Mouse (Mus musculus) right cerebral cortex, postnatal 10 days (tissue): ENCODE measurements around the gene Atp2c2.
A peak's percentile ranks its signal among the peaks of the same experiment; 100 is the strongest.

Source experiments
- DNase-seq, 2 experiments: peaks; one replicate each; pipeline ENCODE4 v3.0.0; 2021; ENCODE audit warnings: low spot score in 2 of 2

Atp2c2 gene

DNA sequence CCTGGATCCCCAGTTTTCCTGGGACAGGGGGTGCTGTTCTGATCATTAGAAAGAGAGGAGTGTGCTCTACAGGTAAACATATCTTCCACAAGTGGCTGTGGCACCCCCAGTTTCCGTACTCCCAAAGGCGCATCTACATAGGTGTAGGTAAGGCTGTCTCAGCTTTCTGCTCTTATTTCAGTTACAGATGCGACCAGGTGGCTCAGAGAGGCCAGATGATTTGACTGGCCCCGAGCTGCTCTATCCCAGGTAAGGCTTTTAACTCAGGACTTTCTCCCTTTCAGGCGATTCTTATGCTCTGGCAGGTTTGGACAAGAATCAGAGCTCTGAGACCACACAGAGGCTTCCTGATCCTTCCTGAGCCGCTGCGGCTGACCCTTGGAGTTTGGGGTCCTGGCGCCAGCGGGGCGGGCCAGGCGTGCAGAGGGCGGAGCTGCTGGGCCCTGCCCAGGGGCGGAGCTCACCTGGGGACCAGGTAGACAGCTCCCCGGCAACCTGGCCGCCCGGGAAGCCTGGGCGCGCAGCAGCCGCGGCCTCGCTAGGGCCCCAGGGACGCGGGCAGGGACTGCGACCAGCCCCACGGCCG lies at the start of gene Atp2c2:
Gene Atp2c2, plus strand, starts transcription at position 461 of the 586 bp plus-strand sequence.
- no peak for DNase-seq

DNA sequence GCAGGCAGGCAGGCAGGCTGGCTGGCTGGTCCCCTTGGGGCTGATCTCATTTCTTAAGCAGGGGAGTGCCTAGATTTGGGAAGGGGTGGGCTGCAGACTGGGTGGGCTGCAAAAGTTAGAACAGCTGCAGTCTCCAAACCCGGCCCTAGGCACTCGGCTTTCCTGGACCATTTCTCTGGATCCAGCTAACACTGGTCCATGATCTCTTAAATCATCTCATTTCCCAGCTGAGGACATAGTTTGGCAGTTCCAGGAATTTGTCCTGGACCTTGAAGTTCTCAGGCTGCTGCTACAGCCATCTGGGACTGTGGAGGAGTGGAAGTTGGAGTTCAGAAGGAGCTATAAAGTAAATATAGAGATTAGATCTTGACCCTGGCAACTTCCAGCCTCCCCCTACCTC lies 48.5 kb upstream of the Atp2c2 start:
- DNase-seq: no peak

DNA sequence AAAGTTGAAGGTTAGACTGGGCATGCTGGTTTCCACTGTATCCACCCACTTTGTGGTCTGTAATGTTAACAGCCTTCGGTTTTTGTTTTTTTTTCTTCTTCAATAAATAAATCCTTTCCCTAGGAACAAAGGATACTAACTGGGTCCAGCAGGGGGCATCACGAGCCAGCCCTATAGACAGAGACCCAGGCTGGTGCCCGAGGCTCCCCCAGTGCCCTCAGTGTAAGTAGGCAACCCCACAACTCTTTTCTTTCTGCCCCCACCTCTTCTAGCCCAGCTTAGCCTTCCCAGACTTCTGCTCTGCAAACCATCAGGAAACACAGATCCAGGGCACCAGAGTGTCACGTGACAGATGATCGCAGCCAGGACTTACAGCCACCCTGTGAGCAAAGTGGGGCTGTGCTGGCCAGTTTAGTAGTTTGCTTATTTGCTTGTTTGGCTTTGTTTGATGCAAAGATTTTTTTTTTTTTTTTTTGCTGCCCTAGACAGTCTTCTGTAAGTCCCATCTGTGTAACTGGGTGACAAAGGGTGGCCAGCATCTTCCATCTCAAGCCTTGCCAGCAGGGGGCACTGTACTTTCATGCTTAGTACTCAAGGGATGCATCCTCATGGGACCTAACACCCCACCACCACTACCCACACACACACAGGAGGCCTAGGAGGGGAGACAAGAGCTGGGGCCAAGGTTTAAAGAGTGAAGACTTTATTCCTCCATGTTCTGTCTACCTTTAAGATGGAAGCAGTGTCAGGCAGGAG lies 42.9 kb upstream of the Atp2c2 start:
- no peak for DNase-seq

DNA sequence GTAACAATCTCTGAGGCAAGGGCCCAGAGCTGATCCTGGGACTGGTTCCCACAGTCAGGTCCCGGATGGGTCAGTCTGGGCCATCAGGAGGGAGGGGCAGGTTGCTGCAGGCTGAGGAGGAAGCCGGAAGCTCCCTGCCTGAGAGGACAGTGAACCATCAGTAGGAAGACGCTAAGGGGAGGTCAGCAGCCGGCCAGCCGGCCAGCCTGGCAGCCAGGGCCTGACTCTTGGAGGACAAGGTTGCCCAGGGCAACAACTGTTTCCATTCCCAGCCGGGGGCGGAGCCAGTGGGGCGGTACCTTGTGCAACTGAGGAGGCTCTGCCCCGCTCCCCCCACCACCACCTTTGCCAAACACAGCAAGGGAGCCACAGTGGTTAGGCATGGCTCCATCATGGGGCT lies 38.7 kb upstream of the Atp2c2 start:
- peak; percentile 42 to 43 for DNase-seq

DNA sequence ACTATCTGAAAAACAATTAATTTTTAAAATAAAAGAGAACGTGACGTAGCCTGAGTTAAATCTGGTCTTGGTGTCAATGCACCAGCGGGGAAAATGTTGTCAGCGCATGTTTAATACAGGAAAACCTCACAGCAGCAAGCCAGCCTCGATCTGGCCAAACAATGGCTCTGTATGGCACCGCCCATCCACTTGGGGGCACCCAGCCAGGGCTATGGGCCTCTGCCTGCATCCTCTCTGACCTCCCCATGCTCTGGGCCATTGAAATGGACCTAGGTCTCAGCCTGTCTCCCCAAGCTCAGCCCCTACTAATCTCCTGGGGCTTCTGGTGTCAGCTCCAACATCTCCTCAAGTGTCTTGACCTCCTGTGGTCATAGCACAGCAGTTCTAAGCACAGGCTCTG lies 37.9 kb upstream of the Atp2c2 start:
- no peak for DNase-seq

DNA sequence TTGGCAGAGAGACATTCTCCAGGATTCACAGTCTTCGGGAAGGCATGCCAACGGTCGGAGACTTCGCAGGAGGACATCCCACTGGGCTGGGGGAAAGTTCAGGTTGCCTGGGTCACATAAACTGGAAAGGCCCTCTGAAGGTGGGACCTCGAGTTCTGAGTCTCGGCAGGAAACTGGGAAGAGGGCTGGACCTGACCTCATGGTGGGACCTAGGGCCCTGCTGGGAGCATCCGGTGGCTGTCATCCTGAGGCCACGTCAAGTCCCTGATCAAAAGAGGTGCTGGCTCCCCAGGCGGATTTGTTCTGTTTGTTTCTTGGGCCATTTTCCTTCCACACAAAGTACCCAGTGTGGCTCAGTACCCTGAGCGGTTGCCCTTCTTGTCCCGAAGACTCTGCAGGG lies 36.4 kb upstream of the Atp2c2 start:
- no peak for DNase-seq

DNA sequence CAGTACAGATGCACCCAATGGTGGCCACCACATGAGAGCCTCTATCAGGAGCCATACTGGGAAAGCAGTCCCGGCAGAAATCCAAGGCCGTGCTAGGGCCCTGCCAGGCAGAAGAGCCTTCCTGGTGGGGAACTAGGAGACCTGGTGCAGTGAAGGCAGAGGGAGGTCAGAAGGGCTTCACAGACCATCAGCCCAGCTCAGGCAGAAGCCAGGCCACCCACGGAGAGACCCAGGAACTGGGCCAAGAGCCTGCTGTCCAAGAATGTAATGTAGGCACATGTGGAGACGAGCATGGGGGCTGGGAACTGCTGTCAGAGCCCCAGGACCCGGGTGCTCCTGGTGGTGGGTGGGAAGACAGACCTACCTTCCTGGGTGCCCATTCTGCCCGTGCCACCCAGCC lies 34.5 kb upstream of the Atp2c2 start:
- no peak for DNase-seq

DNA sequence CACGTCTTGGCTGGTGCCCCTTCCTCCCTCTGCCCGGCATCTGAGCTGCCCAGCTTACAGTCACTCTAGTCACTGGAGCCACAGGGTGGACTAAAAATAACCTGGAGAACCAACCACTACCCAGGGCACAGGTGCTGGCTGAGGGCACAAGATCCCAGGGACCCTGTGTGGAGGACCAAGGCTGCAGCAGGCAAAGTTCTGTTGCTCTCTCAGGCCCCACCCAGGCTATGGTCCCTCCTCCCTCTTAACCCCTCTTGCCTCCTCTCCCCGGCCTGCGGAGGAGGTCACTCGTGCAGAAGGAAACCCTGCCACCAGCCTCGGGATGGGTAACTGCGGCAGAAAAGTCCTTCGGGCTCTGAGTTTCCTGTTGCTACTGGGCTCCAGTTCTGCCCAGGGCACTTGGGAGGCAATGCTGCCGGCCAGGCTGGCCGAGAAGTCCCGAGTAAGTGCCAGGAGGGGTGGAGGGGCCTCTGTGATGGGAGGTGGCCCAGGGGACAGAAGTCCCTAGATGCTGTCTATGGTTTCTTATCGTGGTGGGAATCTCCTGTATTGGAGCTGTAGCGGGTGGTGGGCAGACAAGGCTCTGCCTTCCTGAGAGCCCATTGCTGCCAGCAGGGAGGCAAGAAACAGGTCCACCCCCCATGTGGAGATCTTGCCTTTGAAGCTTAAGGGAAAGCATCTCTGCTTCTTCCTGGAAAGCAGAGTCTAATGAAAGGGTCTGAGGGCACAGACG lies 33.4 kb upstream of the Atp2c2 start, which contains the start of gene Wfdc1:
Gene Wfdc1, plus strand, starts transcription at position 147 of the 733 bp plus-strand sequence.
- no peak for DNase-seq

DNA sequence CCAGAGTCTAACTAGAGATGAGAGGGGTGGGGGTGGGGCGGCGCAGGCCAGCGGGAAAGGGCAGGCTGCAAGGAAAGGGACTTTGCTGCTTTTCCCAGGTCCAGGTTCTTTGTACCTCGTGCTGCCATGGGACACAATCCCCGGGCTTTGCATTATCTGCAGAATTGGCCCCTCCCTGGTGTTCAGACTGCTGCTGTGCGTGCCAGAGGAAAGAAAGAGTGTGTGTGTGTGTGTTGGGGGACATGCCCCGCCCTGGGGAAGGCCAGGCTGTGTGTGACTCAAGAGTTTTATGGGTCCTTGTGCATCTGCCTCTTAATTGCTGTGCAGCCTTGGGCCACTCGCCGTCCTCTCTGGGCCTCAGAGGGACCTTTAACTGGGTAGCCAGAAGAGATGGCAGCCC lies 31.4 kb upstream of the Atp2c2 start:
- no peak for DNase-seq

DNA sequence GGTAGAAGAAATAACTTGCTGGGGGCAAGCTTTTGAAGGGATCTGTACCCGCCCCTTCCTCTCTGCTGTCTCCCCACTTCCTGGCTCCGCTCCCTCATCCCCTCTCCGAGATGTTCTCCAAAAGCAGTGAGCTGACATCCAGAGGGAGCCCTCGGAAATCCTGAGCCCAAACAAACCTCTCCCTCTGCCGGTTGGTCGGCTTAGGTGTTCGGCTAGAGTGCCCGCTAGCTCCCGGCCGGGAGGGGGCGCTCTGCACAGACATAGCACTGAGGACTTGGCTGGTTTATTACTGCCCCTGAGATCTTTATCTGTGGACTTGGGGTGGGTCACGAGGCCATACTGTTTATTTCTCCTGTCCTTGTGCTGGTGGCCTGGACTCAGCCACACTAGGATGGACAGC lies 30.5 kb upstream of the Atp2c2 start:
- DNase-seq: no peak

DNA sequence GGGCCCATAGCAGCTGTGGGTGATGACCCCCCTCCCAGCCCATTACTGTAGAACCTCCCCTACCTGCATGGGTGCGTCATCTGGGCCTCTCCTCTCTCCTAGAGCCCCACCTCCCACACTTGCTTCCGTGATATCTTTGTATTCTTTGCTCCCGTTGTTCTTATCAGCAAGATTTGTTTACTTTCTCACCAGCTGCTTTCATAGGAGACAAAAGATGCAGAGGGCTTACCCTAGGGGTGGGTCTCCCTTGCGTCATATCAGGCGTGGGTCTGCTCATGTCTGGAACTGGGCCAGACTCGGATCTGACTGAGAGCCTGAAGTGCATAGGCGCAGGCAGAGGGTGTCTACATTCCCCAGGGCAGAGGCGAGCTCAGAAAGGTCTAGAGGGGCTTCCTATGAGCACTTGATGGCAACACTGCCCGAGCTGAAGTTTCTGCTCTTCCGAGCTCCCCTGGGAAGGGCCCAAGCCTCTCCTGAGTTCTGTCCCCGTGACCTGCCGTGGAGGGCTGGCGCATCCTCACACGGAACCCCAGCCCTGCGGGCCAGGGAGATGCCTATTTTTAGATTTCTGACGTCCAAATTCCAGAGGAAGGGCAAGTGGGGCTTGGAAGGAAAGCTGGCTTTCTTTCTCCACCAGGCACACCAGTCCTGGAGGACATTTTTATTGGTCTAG lies 29.3 kb upstream of the Atp2c2 start:
- no peak for DNase-seq

DNA sequence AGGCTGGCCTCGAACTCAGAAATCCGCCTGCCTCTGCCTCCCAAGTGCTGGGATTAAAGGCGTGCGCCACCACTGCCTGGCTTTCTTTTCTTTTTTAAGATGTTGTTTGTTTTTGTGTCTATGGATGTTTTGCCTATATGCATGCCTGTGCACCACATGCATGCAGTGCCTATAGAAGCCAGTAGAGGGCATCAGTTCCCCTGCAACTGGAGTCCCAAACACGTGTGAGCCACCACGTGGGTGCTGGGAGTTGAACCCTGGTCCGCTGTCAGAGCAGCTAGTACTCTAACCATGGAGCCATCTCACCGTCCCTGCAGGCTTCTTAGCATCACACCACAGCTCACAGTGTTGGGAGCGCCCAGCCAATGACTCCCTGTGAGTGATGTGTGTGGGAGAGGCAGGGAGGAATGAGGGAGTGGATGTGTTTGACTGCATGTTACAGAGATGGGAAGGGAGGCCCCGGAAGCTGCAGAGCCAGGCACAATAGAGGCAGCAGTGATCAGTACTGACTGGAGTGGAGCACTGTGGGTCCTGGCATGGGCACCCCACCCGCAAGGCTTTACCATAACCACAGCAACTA lies 25.7 kb upstream of the Atp2c2 start:
- no peak for DNase-seq

DNA sequence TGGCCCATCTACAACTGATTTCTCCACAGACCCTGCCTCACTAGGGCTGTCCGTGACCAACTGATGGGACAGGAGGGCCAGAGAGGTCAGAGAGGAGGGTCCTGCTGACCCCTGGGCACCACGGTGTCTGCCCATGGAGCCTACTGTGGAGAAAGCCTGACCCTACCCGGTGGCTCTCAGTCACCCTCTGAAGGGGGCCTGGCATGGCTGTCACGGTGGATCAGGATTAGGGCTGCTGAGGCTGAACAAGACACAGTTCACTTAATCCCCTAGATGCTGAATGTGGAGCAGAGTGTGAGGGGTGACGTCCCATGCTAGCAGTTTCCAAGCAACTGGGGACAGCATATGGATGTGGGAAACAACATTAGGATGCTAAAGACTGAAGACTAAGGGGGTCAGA lies 24.4 kb upstream of the Atp2c2 start:
- DNase-seq: no peak

DNA sequence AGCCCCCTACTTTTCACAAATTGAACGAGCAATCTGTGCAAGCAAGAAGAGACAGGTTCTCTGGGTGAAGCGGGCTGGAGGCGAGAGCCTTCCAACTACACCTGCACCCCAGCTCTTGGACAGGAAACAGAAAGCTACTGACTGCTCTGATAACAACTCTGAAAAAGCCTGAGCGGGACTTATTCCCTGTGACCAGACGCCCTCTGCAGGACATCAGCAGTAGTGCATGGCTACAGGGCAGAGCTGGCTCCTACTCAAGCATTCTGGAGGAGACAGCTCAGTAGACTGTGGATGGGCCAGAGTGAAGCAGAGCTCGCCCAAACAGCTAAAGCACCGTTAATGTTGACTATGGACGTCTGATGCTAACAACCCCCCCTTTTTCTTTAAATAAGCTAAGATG lies 23.4 kb upstream of the Atp2c2 start:
- DNase-seq: peak; percentile 88 to 91

DNA sequence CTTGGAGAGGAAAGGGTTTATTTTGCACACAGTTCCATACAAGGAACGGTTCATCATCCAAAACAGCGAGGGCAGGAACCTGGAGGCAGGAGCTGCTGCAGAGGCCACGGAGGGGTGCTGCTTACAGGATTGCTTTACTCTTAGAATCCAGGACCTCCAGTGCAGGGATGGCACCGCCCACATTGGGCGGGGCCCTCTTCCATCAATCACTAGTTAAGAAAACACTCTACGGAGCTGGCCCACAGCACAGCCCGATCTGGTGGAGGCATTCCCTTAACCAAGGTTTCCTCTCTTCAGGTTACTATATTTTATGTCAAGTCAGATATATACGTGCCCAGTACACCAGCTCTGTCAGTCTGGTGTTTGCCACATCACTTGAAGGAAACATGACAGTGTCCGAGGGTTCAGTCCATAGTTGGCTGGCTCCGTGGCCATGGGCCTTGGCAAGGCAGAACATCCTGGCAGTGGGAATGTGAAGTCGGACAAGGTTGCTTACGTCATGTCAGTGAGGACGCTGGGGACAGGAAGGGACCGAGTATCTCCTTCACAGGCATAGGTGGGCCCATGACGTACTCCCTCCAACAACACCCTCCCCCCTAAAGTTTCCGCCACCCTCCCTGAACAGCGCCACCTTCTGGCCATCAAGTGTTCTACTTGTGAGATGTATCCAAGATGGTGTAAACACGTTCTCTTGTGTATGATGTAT lies 21.5 kb upstream of the Atp2c2 start:
- DNase-seq: peak in 1 of 2 experiments; percentile 31

DNA sequence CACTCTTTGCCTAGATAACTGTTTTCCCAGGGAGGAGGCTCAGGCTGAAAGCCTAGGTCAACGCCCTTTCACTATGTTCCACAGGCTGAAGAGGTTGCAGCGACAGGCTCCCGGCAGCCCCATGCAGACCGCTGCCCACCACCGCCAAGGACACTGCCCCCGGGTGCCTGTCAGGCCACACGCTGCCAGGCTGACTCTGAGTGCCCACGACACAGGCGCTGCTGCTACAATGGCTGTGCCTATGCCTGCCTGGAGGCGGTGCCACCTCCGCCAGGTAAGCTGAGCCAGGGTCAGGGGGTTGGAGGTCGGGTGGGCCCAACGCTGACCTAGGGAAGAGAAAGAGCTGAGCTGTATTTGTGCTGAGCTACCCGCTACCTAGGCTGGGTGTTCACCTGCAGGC lies 20.6 kb upstream of the Atp2c2 start:
- no peak for DNase-seq

DNA sequence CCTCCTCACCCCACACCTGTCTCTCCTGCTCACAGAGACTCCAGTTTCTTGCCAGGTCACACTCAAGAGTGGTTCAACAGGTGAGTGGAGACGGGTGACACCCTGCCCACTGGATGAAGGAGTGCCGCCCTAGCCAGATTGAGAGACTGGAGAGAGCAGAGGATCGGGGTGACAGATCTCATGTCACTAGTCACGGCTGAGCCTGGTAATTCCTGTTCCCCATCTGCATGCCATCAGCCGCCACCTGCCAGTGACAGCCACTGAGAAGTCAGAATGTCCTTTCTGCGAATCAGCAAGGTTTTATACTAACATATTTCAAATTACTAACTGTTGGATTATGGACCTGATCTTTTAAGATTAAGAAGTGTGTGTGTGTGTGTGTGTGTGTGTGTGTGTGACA lies 9.2 kb upstream of the Atp2c2 start:
- DNase-seq: no peak

DNA sequence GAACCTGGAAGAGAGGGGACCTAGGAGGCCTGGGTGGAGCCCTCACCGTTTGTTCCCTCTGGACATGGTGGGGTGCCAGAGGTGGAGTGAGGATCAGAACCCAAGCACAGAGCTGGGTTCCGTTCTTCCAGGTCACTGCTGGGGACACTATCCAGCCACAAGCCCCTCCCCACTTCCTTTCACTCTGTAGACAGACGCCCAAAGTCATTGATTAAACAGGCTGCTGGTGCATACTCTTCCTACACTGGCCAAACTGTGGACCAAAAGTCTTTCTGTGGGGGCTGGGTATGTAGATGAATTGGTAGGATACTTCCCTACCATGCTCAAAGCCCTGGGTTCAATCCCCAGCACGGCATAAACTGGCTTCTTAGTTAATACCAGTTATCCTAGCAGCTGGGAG lies 7.8 kb upstream of the Atp2c2 start:
- no peak for DNase-seq

DNA sequence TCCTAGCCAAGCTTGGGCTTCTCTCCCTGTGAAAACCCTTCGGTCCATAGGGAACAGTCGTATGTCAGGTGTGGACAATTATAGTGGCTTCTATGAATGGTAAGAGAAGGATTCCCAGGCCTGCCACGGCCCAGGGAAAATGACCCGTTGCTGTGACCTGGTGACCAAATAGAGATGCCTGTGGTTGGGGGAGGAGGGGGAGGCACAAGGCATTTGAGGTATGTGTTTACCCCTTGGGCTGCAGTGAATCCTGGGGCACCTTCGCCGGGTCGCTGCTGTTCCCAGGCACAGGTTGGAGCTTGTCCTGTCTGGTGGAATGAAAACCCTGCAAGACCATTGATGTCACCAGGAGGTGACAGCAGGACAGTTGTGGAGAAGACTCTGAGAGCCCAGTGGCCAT lies 5.1 kb upstream of the Atp2c2 start:
- DNase-seq: no peak

DNA sequence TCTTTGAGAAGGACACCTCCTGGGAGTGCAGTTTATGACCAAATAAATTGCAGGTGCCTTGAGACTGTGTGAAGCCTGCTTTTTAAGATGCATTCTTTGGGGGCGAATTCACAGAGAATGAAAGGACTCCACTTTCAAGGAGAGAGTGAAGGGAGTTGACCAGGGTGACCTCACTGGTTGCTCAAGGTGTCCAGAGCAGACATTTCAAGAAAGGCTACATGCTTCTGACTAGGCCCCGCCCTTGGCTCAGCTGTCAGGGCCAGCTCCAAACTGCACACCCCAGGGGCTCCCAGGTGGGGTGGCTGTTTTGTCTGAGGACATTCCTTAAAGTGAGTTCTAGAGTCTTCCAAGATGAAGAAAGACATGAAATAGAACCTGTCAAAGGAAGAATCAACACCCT lies 2.6 kb upstream of the Atp2c2 start:
- DNase-seq: no peak

DNA sequence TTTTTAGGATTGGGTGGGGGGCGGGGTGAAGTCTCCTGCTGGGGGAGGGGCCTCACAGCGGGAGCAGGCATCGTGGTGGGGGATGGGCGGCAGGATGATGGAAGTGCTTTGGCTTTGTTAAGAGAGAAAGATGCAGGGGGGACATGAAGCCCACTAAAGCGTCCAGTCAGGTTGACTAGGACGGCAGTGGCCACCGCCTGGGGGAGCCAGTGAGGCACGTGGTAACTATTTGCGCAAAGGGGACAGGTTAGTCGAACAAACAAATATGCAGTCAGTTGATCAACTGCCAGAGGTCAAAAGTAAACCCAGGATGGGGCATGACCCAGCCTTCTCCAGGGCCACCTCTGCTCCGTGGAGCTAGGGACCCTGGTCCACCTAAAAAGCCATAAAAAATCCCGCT lies 849 bp upstream of the Atp2c2 start:
- peak in 1 of 2 experiments; percentile 45 for DNase-seq
